Mouse (Mus musculus) hindbrain, embryonic 13.5 days (tissue): Measurements from ENCODE around the gene Nup98. TPM values are rescaled to one million over a fixed set of nuclear protein-coding genes. Genes with fewer than 3 reads are reported as not detected.

Source experiments
- ATAC-seq: fragments of 200-750 bp; cut with Nextera tagmentation; 2 replicates; pipeline ENCODE4 v1.8.0; 2017; ENCODE audit warnings: moderate TSS enrichment; ENCODE audit not compliant: low FRiP score
- H3K27ac ChIP-seq: fragments of 300-500 bp; sonication (generic); 2 replicates; pipeline ENCODE4 v1.5.1; 2015; ENCODE audit warnings: inconsistent platforms, mild to moderate bottlenecking, moderate library complexity
- H3K27me3 ChIP-seq: fragments of 300-500 bp; sonication (generic); 2 replicates; pipeline ENCODE4 v1.6.1; 2015; ENCODE audit warnings: mild to moderate bottlenecking, inconsistent platforms
- H3K36me3 ChIP-seq: fragments of 300-500 bp; sonication (generic); 2 replicates; pipeline ENCODE4 v1.6.1; 2015; ENCODE audit warnings: mild to moderate bottlenecking, inconsistent platforms
- H3K4me1 ChIP-seq: fragments of 300-500 bp; sonication (generic); replicated peaks from 2 replicates; pipeline ENCODE4 v1.6.1; 2015; ENCODE audit warnings: inconsistent platforms
- H3K4me2 ChIP-seq: fragments of 300-500 bp; sonication (generic); 2 replicates; pipeline ENCODE4 v1.6.1; 2015; ENCODE audit warnings: inconsistent platforms, mild to moderate bottlenecking, moderate library complexity
- H3K4me3 ChIP-seq: fragments of 300-500 bp; sonication (generic); 2 replicates; pipeline ENCODE4 v1.5.1; 2015; ENCODE audit warnings: mild to moderate bottlenecking, inconsistent platforms
- H3K9ac ChIP-seq: fragments of 300-500 bp; sonication (generic); 2 replicates; pipeline ENCODE4 v1.6.1; 2015; ENCODE audit warnings: mild to moderate bottlenecking, inconsistent platforms
- H3K9me3 ChIP-seq: fragments of 300-500 bp; sonication (generic); 2 replicates; pipeline ENCODE4 v1.6.1; 2016; ENCODE audit warnings: inconsistent platforms
- WGBS: fragments of 180-500 bp; shearing (Covaris S2); methylation state at CpG from one replicate; pipeline ENCODE4 v1.1.7; 2015; 5-methylcytosine and 5-hydroxymethylcytosine counted together
- polyA plus RNA-seq: library from polyadenylated mRNA; unstranded; fragments of >200 nt; fragmentation: Nextera tagmentation; extraction: Ambion mirVana; gene quantifications from 2 replicates; pipeline ENCODE4 v1.2.1, GENCODE M21; 2015

Nup98 gene
- polyA plus RNA-seq, 1 experiment from 2014 or later = 23.4 TPM

- peaks cover 73% of the 10 kb centered on the region for H3K36me3 ChIP-seq
- 95% methylated on average over 3 of the region's 3 CpGs for WGBS
Measured at GRCm38 (mm10) chr7:102183849-102184248, 26.1 kb downstream of the Nup98 start.

GRCm38 (mm10) chr7:102170300-102170699 is 39.7 kb downstream of the Nup98 start:
- H3K9ac ChIP-seq = no peak overlapping the region
- no peak overlapping the region for H3K4me2 ChIP-seq
- peaks cover 20% of the 10 kb centered on the region for H3K36me3 ChIP-seq
- H3K27me3 ChIP-seq = no peaks in the 10 kb centered on the region
- H3K9me3 ChIP-seq = no peaks in the 10 kb centered on the region
- H3K4me1 ChIP-seq = no peaks in the 10 kb centered on the region
- ATAC-seq = no peak
- H3K27ac ChIP-seq = no peak overlapping the region
- no peak overlapping the region for H3K4me3 ChIP-seq

More at GRCm38 (mm10) chr7:102183849-102184248, 26.1 kb downstream of the Nup98 start:
- Histone ChIP-seq H3K27me3 (no peaks in the 10 kb centered on the region), H3K9me3 (no peaks in the 10 kb centered on the region), H3K4me1 (no peaks in the 10 kb centered on the region), H3K27ac (no peak overlapping the region), H3K9ac (no peak overlapping the region), H3K4me3 (no peak overlapping the region), H3K4me2 (no peak overlapping the region)
- ATAC-seq = no peak

- ATAC-seq = no peak
- no peaks in the 10 kb centered on the region for H3K27me3 ChIP-seq
- no peak overlapping the region for H3K27ac ChIP-seq
- peaks cover 55% of the 10 kb centered on the region for H3K36me3 ChIP-seq
- H3K4me3 ChIP-seq = no peak overlapping the region
- no peak overlapping the region for H3K4me2 ChIP-seq
- H3K9me3 ChIP-seq = no peaks in the 10 kb centered on the region
- no peak overlapping the region for H3K9ac ChIP-seq
- WGBS = 96% methylated on average over 5 of the region's 5 CpGs
- H3K4me1 ChIP-seq = no peaks in the 10 kb centered on the region
Measured at GRCm38 (mm10) chr7:102153691-102154090, 56.3 kb downstream of the Nup98 start.

- 99% methylated on average over 5 of the region's 5 CpGs for WGBS
- Histone ChIP-seq H3K9me3 (no peaks in the 10 kb centered on the region), H3K4me2 (no peak overlapping the region), H3K4me1 (no peaks in the 10 kb centered on the region), H3K27me3 (no peaks in the 10 kb centered on the region), H3K27ac (no peak overlapping the region), H3K9ac (no peak overlapping the region), H3K36me3 (peaks cover 75% of the 10 kb centered on the region), H3K4me3 (no peak overlapping the region)
- no peak for ATAC-seq
Measured at GRCm38 (mm10) chr7:102137898-102138297, 72.1 kb downstream of the Nup98 start.

DNA sequence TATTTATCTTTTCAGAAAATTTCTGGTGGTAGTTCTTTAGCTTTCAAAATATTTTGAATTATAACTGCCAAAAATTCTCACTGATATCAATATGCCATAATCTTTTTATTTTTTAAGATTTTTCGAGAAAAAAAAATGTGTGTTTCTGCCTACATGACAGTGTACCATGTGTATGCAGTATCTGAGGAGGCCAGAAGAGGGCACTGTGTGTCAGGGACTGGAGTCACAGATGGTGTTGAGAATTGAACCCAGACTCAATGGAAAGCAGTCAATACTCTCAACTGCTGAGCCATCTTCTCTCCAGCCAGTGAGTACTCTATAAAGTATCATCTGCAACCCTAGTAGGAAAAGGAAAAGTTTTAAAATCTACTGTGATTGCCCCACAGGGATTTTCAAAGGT is 72.5 kb downstream of the Nup98 start:
- no peaks in the 10 kb centered on the region for H3K27me3 ChIP-seq
- no peak overlapping the region for H3K9ac ChIP-seq
- H3K4me1 ChIP-seq = no peaks in the 10 kb centered on the region
- WGBS = 84% methylated on average over 1 of the region's 1 CpGs
- H3K36me3 ChIP-seq = peaks cover 76% of the 10 kb centered on the region
- no peaks in the 10 kb centered on the region for H3K9me3 ChIP-seq
- ATAC-seq = no peak
- H3K4me3 ChIP-seq = no peak overlapping the region
- H3K4me2 ChIP-seq = no peak overlapping the region
- no peak overlapping the region for H3K27ac ChIP-seq

GRCm38 (mm10) chr7:102132395-102132794 is 77.6 kb downstream of the Nup98 start:
- Histone ChIP-seq H3K4me1 (no peaks in the 10 kb centered on the region), H3K4me3 (no peak overlapping the region), H3K4me2 (no peak overlapping the region), H3K27me3 (no peaks in the 10 kb centered on the region), H3K9me3 (no peaks in the 10 kb centered on the region), H3K9ac (no peak overlapping the region), H3K36me3 (peaks cover 71% of the 10 kb centered on the region), H3K27ac (no peak overlapping the region)
- 94% methylated on average over 4 of the region's 4 CpGs for WGBS
- ATAC-seq = no peak

DNA sequence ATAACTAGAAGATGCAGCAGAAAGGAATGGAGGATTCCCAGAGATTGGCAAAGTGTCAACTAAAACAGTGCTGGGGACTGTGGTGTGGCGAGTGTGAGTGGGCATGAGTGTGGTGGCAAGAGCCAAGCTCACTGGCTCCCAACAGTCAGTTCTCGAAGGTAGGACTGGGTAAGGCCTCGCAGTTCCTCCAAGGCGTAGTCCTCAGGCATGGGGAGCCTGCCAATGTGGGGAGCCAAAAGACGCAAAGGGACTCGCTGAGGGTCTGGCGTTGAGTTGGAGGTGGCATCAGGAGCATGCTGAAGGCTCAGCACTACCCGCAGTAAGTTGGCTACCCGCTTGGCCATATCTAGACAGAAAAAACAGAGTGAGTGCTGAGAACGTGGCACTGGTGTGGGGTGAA is 89.7 kb downstream of the Nup98 start:
- no peak for ATAC-seq
- Histone ChIP-seq H3K4me1 (no peaks in the 10 kb centered on the region), H3K4me2 (no peak overlapping the region), H3K27me3 (no peaks in the 10 kb centered on the region), H3K36me3 (peaks cover 76% of the 10 kb centered on the region), H3K27ac (no peak overlapping the region), H3K9ac (no peak overlapping the region), H3K9me3 (no peaks in the 10 kb centered on the region), H3K4me3 (no peak overlapping the region)
- WGBS = over 99% methylated on average over 10 of the region's 10 CpGs

DNA sequence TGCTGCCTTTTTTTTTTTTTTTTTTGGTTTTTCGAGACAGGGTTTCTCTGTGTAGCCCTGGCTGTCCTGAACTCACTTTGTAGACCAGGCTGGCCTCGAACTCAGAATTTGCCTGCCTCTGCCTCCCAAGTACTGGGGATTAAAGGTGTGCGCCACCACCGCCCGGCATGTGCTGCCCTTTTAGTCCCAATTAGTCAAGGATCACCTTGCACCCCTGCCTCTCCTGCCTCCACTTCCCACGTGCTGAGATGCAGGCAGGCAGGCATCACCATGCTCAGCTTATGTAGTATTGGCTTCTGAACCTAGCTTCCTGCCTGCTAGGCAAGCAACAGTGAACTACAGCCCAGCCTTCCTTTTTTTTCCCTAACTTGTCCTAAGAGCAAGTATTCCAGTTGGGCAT is 92.6 kb downstream of the Nup98 start:
- 80% methylated on average over 6 of the region's 6 CpGs for WGBS

GRCm38 (mm10) chr7:102116579-102117331 is 93.2 kb downstream of the Nup98 start, which contains the start of gene Chrna10:
Gene Chrna10, minus strand, starts transcription at chr7:102116828.
- 71% methylated on average over 7 of the region's 7 CpGs for WGBS
- Histone ChIP-seq H3K27me3 (no peaks in the 10 kb centered on the region), H3K27ac (no peak within 1 kb of the TSS), H3K4me1 (no peaks in the 10 kb centered on the region), H3K9me3 (no peaks in the 10 kb centered on the region), H3K4me2 (no peak within 1 kb of the TSS), H3K4me3 (no peak within 1 kb of the TSS), H3K9ac (no peak within 1 kb of the TSS), H3K36me3 (peaks cover 40% of the 10 kb centered on the region)
- no peak for ATAC-seq

More for the DNA sequence above, 92.6 kb downstream of the Nup98 start:
- H3K4me1 ChIP-seq = no peaks in the 10 kb centered on the region
- no peak for ATAC-seq
- peaks cover 46% of the 10 kb centered on the region for H3K36me3 ChIP-seq
- no peak overlapping the region for H3K4me3 ChIP-seq
- H3K4me2 ChIP-seq = no peak overlapping the region
- no peaks in the 10 kb centered on the region for H3K27me3 ChIP-seq
- H3K9me3 ChIP-seq = no peaks in the 10 kb centered on the region
- H3K27ac ChIP-seq = no peak overlapping the region
- no peak overlapping the region for H3K9ac ChIP-seq

DNA sequence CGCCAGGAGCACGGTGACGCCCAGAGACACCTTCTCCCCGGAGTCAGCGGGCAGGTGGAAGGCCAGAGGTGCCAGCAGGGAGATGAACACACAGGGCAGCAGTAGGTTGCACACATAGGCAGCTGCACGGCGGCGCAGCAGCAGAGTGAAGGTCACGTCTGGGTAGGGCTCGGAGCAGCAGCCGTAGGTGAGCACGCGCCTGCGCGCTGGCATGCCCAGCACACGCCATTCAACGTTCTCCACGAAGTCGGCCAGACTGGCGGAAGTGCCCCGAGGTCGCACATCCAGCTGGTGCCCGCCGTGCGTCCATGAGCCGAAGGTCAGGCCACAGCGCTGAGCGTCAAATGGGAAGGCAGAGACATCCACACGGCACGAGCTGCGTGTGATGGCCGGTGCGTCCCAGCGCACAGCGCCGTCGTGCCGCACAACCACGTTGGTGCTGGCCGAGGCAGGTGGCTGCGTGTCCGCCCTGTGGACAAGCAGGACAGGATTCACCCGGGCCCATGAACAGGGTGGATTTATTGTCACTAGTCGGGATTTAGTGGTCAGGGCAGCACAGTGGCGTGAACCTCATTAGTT is 96.7 kb downstream of the Nup98 start:
- Histone ChIP-seq H3K9ac (no peak overlapping the region), H3K27ac (no peak overlapping the region), H3K4me2 (no peak overlapping the region), H3K9me3 (no peaks in the 10 kb centered on the region), H3K36me3 (peaks cover 5% of the 10 kb centered on the region), H3K27me3 (no peaks in the 10 kb centered on the region), H3K4me3 (no peak overlapping the region), H3K4me1 (no peaks in the 10 kb centered on the region)
- 84% methylated on average over 45 of the region's 45 CpGs for WGBS
- no peak for ATAC-seq

GRCm38 (mm10) chr7:102109746-102110145 is 100.2 kb downstream of the Nup98 start:
- no peak for ATAC-seq

GRCm38 (mm10) chr7:102109171-102109570 is 100.8 kb downstream of the Nup98 start, which contains the start of gene Art5:
Gene Art5, minus strand, starts transcription at chr7:102109489.
- Histone ChIP-seq H3K9me3 (no peaks in the 10 kb centered on the region), H3K4me3 (no peak within 1 kb of the TSS), H3K27me3 (no peaks in the 10 kb centered on the region), H3K4me1 (peaks cover 7% of the 10 kb centered on the region), H3K27ac (no peak within 1 kb of the TSS), H3K4me2 (no peak within 1 kb of the TSS), H3K9ac (no peak within 1 kb of the TSS), H3K36me3 (no peaks in the 10 kb centered on the region)
- 67% methylated on average over 7 of the region's 7 CpGs for WGBS
- ATAC-seq = no peak

More at GRCm38 (mm10) chr7:102109746-102110145, 100.2 kb downstream of the Nup98 start:
- peaks cover 7% of the 10 kb centered on the region for H3K4me1 ChIP-seq
- WGBS = 93% methylated on average over 4 of the region's 4 CpGs
- H3K27me3 ChIP-seq = no peaks in the 10 kb centered on the region
- H3K4me2 ChIP-seq = no peak overlapping the region
- no peak overlapping the region for H3K27ac ChIP-seq
- H3K9ac ChIP-seq = no peak overlapping the region
- H3K9me3 ChIP-seq = no peaks in the 10 kb centered on the region
- H3K36me3 ChIP-seq = no peaks in the 10 kb centered on the region
- no peak overlapping the region for H3K4me3 ChIP-seq

DNA sequence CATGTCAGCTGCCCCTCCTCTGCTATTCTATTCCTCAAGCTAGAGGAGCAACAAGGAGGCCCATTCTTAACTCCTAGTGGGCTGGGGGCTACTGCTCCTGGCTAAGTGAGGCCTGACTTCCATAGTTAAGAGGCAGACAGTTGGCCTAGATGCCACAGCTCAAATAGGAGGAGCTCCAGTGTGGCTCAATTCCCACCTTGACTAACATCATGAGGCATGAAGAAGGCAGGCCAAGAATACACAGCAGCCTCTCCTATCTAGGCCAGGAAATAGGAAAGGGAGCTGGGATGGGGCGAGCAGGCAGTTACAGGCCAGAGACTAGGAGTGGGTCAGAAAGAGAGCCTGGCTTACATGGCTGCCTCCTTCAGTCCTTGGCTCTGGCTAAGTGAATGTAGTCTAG is 101.8 kb downstream of the Nup98 start:
- ATAC-seq = no peak
- 79% methylated on average over 1 of the region's 1 CpGs for WGBS
- Histone ChIP-seq H3K4me1 (peaks cover 7% of the 10 kb centered on the region), H3K4me2 (no peak overlapping the region), H3K36me3 (no peaks in the 10 kb centered on the region), H3K9ac (no peak overlapping the region), H3K27me3 (no peaks in the 10 kb centered on the region), H3K9me3 (no peaks in the 10 kb centered on the region), H3K4me3 (no peak overlapping the region), H3K27ac (no peak overlapping the region)
